Mouse (Mus musculus) urinary bladder, postnatal 14 days (tissue): ENCODE measurements around the gene Rpl27a.

Source experiments
- DNase-seq: peaks from one replicate; pipeline ENCODE4 v3.0.0; 2021; ENCODE audit warnings: low spot score

The Rpl27a gene

GRCm38 (mm10) chr7:109563775-109564362, 44.9 kb downstream of the Rpl27a start:
- no peak for DNase-seq

GRCm38 (mm10) chr7:109566327-109566726, 47.4 kb downstream of the Rpl27a start:
- no peak for DNase-seq

- DNase-seq, result no peak
Observed at GRCm38 (mm10) chr7:109566841-109567768, 48.2 kb downstream of the Rpl27a start.

GRCm38 (mm10) chr7:109568391-109568892, 49.5 kb downstream of the Rpl27a start:
- DNase-seq, result no peak
